Mouse (Mus musculus) hindbrain, embryonic 12.5 days (tissue): ENCODE results near the gene A630095N17Rik. TPM values are rescaled to one million over a fixed set of nuclear protein-coding genes. Genes with fewer than 3 reads are reported as not detected.

Source experiments
- ATAC-seq: fragments of 200-750 bp; cut with Nextera tagmentation; 2 replicates; pipeline ENCODE4 v1.8.0; 2017; ENCODE audit warnings: moderate TSS enrichment; ENCODE audit not compliant: low FRiP score
- H3K27ac ChIP-seq: fragments of 300-500 bp; sonication (generic); 2 replicates; pipeline ENCODE4 v1.5.1; 2016; ENCODE audit warnings: mild to moderate bottlenecking
- H3K27me3 ChIP-seq: fragments of 300-500 bp; sonication (generic); 2 replicates; pipeline ENCODE4 v1.6.1; 2016; ENCODE audit warnings: mild to moderate bottlenecking
- H3K36me3 ChIP-seq: fragments of 300-500 bp; sonication (generic); 2 replicates; pipeline ENCODE4 v1.6.1; 2016; ENCODE audit warnings: mild to moderate bottlenecking
- H3K4me1 ChIP-seq: fragments of 300-500 bp; sonication (generic); 2 replicates; pipeline ENCODE4 v1.6.1; 2016
- H3K4me2 ChIP-seq: fragments of 300-500 bp; sonication (generic); replicated peaks from 2 replicates; pipeline ENCODE4 v1.6.1; 2016; ENCODE audit warnings: mild to moderate bottlenecking
- H3K4me3 ChIP-seq: fragments of 300-500 bp; sonication (generic); 2 replicates; pipeline ENCODE4 v1.5.1; 2016; ENCODE audit warnings: mild to moderate bottlenecking
- H3K9ac ChIP-seq: fragments of 300-500 bp; sonication (generic); 2 replicates; pipeline ENCODE4 v1.6.1; 2016; ENCODE audit warnings: mild to moderate bottlenecking, moderate library complexity
- H3K9me3 ChIP-seq: fragments of 300-500 bp; sonication (generic); replicated peaks from 2 replicates; pipeline ENCODE4 v1.6.1; 2016; ENCODE audit warnings: mild to moderate bottlenecking
- WGBS: fragments of 180-500 bp; shearing (Covaris S2); methylation state at CpG from one replicate; pipeline ENCODE4 v1.1.7; 2016; 5-methylcytosine and 5-hydroxymethylcytosine counted together
- polyA plus RNA-seq: library from polyadenylated mRNA; unstranded; fragments of >200 nt; fragmentation: Nextera tagmentation; extraction: Ambion mirVana; gene quantifications from 2 replicates; pipeline ENCODE4 v1.2.1, GENCODE M21; 2016

A630095N17Rik gene
- polyA plus RNA-seq, 1 experiment from 2014 or later, result not detected

DNA sequence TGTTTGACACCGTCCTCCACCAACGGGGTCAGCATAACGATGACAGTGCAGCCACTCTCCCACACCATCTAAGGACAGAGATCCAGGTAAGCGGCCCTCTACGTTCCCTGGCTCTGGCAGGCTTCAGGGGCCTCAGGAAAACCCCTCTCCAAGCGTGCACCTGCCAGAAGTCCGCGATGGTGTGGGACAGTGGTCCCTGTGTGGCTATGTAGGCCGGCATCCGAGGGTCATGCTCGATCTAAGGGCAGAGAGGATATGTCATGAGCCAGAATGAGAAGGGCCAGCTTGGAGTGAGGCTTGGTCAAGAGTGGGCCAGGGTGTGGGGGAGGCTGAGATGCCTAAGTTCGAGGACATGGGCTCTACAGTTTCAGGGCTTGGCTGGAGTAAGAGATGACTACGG is 20.4 kb upstream of the A630095N17Rik start:
- H3K9me3 ChIP-seq, result no peaks in the 10 kb centered on the region
- H3K27me3 ChIP-seq, result peaks cover 20% of the 10 kb centered on the region
- no peak overlapping the region for H3K4me3 ChIP-seq
- no peaks in the 10 kb centered on the region for H3K36me3 ChIP-seq
- no peak overlapping the region for H3K9ac ChIP-seq
- WGBS, result 70% methylated on average over 13 of the region's 13 CpGs
- peaks cover 22% of the 10 kb centered on the region for H3K4me1 ChIP-seq
- H3K4me2 ChIP-seq, result no peak overlapping the region
- H3K27ac ChIP-seq, result no peak overlapping the region
- no peak for ATAC-seq

DNA sequence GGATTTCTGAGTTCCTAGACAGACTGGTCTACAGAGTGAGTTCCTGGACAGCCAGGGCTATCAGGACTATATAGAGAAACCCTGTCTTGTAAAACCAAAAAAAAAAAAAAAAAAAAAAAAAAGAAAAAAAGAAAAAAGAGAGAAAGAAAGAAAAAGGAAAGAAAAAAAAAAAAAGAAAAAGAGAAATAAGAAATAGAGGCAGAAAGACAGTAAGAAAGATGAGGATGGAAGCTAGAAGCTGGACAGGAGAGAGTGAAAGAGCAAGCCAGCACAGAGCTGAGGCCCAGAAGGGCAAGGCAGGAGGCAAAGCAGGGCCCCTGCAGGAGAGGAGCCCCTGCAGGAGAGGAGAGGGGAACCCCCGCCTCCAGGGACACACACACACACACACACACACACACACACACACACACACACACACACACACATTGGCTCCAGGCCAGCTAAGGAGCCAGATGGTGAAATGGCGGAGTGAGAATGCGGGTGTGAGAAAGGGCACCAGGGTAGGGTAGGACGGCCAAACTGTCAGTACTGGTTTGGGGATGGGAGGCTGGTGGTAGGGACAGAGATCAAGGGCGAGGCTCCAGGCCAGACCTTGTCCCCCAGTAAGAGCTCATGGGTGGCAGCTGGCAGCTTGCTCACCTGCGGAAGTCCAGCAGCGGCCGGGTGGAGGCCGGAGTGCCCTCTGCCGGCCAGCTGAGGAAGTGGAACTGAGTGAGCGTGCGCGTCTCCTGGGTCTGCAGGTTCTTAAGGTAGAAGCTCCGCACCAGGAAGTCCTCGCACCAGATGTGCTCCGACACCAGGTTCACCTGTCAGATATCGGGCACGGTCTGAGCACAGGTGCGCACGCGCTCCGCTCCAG is 19.4 kb upstream of the A630095N17Rik start:
- no peaks in the 10 kb centered on the region for H3K9me3 ChIP-seq
- WGBS, result 5% methylated on average over 22 of the region's 22 CpGs
- no peak overlapping the region for H3K27ac ChIP-seq
- peak overlapping the region; percentile 8; the same call in 1 of the 2 replicates for H3K4me3 ChIP-seq
- H3K4me1 ChIP-seq, result peaks cover 23% of the 10 kb centered on the region
- H3K36me3 ChIP-seq, result no peaks in the 10 kb centered on the region
- H3K9ac ChIP-seq, result 0 out of 2 replicates have a peak overlapping the region, but pooled peaks have one; percentile 15
- ATAC-seq, result peak; percentile 48; the same call in 1 of the 2 replicates
- H3K4me2 ChIP-seq, result peak overlapping the region; percentile 45
- peaks cover 20% of the 10 kb centered on the region for H3K27me3 ChIP-seq

DNA sequence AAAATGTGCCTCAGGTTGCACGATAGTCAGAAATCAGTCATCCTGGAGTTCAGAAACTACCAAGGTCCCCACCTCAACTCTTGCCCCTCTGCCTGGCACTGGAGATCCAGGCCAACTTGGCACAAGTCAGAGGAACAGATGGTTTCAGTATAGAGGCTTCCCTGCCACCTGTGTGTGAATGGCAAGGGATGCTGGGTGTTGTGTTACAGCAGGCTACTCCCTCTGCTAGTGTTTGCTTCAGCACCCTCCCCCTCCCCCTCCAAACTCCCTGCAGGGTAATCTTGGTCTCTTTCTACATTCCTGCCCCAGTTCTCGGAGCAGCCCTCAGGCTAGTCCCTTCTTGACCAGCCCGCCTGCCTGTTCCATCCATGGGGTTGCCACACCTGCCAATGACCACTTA is 18.6 kb upstream of the A630095N17Rik start:
- H3K4me3 ChIP-seq, result no peak overlapping the region
- no peaks in the 10 kb centered on the region for H3K9me3 ChIP-seq
- H3K4me2 ChIP-seq, result no peak overlapping the region
- no peak overlapping the region for H3K27ac ChIP-seq
- no peak for ATAC-seq
- H3K9ac ChIP-seq, result no peak overlapping the region
- H3K36me3 ChIP-seq, result no peaks in the 10 kb centered on the region
- 54% methylated on average over 3 of the region's 3 CpGs for WGBS
- H3K4me1 ChIP-seq, result peaks cover 21% of the 10 kb centered on the region
- peaks cover 13% of the 10 kb centered on the region for H3K27me3 ChIP-seq

DNA sequence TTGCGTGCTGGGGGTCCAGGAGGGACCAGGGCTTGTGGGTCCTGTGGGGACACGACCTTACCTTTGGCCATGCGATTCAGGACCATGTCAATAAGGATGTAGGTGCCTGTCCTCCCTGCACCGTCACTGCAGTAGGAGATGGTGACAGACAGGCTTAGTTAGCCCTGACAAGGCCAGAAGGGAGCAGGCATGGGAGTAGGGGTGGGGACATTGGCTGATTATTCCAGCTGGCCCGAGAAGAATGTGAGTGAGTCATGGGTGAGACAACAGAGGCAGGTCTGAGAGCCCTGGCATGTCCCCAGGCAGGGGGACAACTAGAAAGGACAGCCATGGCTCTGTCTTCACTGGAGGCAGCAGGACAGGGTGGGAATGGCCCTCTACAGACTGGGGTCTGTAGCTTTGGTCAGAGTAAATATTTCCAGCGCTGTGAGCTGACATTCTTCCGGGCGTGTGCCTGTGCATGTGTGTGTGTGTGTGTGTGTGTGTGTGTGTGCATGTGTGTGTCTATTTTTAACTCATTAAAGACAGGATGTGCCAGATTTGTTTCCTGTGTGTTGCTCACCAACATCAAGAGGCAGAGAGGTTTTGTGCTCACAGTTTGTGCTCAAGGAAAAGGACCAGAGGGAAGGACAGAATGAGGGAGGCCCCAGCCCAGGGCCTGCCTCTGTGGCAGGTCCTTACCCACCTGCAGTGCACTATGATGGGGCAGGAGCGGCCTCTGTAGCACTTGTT is 16.3 kb upstream of the A630095N17Rik start:
- H3K4me1 ChIP-seq, result peaks cover 21% of the 10 kb centered on the region
- H3K4me3 ChIP-seq, result no peak overlapping the region
- WGBS, result 52% methylated on average over 9 of the region's 9 CpGs
- H3K4me2 ChIP-seq, result no peak overlapping the region
- peak overlapping the region; percentile 15 for H3K9ac ChIP-seq
- peaks cover 11% of the 10 kb centered on the region for H3K27me3 ChIP-seq
- peaks cover 7% of the 10 kb centered on the region for H3K36me3 ChIP-seq
- no peaks in the 10 kb centered on the region for H3K9me3 ChIP-seq
- no peak overlapping the region for H3K27ac ChIP-seq
- no peak for ATAC-seq

DNA sequence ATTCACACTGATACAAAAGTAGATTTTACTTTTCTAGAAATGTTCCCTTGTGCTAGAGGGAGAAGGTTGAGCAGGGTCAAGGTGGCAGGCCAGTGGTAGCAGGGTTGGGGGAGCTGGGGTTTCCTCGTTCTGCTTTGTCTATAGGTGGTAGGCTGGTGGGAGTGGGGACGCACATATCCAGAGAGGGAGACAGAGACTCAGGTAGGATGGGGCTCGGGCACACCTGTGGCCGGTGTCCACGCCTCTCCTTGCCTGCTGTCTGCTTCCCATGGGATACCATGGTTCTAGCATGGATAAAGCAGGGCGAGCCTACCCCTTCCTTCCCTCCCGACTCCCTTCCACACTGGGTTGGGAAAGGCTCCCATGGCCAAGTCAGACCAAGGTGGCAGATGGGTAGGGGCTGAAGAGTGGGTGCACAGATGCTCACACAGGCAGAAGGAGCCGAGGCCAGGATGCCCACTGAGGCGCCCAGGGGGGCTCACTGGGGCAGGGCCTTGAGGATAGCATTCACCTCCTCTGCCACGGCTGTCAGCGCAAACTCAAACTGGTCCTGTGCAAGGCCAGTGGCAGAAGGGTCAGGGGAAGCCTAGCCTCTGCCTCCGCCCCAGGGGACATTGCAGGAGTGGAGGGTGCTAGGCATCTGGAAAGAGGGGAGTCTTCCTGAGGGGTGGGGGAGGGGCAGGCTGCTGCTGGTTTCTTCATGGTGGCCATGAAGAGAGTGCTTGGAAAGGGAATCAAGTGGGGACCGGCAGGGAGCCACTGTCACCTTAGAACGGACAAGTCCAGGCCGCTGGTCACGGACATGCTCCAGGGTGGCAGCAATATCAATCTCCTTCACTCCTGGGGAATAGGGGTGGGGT is 15.4 kb upstream of the A630095N17Rik start:
- 72% methylated on average over 16 of the region's 16 CpGs for WGBS
- peaks cover 13% of the 10 kb centered on the region for H3K36me3 ChIP-seq
- H3K27me3 ChIP-seq, result peaks cover 2% of the 10 kb centered on the region; the same call in 1 of the 2 replicates
- H3K4me2 ChIP-seq, result no peak overlapping the region
- no peak for ATAC-seq
- peak overlapping the region; percentile 1; the same call in 1 of the 2 replicates for H3K9ac ChIP-seq
- H3K9me3 ChIP-seq, result no peaks in the 10 kb centered on the region
- no peak overlapping the region for H3K4me3 ChIP-seq
- no peak overlapping the region for H3K27ac ChIP-seq
- H3K4me1 ChIP-seq, result peaks cover 21% of the 10 kb centered on the region

DNA sequence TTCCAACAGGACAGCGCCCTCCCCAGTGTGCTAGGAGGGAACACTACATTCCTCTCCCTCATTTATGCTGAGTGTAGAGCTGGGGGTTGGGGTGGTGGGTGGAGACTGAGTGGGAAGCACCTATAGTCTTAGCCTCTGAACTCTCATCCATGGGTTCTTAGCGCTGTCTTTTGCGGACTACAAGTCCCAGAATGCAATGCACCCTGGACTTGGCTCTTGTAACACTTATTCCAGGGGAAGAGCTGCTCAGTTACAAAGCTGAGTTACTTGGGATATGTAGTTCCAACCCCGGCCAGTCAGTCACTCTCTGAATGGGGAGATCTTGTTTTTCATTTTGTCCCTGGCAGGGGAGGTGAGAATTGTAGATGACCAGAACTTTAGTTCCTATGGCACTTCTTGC is 12.9 kb upstream of the A630095N17Rik start:
- Histone ChIP-seq H3K9me3 (no peaks in the 10 kb centered on the region), H3K27ac (no peak overlapping the region), H3K27me3 (no peaks in the 10 kb centered on the region), H3K9ac (no peak overlapping the region), H3K4me2 (no peak overlapping the region), H3K4me1 (peaks cover 11% of the 10 kb centered on the region), H3K36me3 (peaks cover 31% of the 10 kb centered on the region), H3K4me3 (no peak overlapping the region)
- WGBS, result 13% methylated on average over 4 of the region's 4 CpGs
- peak; percentile 47; the same call in 1 of the 2 replicates for ATAC-seq

DNA sequence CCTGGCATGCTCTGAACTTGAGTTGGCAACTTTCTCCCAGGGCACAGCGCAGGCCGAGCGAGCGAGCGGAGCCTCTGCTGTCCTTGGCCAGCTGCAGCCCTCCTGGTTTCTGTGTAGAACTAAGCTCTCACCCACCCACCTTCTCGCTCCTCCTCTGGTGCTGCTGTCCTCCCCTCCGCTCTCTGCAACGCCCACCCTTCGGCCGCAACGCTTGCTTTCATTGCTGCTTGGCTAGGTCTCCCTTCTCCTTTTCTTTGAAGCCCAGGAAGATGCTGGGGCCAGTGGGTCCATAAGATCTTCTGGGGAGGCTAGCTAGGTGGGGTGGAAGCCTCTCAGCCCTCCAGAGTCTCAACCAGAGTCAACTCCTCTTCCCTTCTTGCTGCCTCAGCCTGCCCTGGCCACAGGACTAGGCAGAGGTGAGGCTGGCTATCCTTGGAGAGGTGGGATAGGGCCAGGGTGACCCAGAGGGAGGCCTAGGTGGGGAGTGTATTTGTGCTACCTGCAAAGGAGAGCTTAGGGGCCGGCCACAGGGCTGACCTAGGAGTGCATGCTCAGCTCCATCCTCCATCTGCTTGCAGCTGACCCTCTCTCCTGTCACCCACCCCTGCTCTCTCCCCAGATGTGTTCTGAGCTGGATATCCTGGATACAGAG is 12.4 kb upstream of the A630095N17Rik start:
- 87% methylated on average over 12 of the region's 12 CpGs for WGBS
- Histone ChIP-seq H3K36me3 (peaks cover 36% of the 10 kb centered on the region), H3K27ac (no peak overlapping the region), H3K4me3 (no peak overlapping the region), H3K4me1 (peaks cover 11% of the 10 kb centered on the region), H3K9ac (no peak overlapping the region), H3K27me3 (no peaks in the 10 kb centered on the region), H3K4me2 (no peak overlapping the region), H3K9me3 (no peaks in the 10 kb centered on the region)
- ATAC-seq, result no peak

DNA sequence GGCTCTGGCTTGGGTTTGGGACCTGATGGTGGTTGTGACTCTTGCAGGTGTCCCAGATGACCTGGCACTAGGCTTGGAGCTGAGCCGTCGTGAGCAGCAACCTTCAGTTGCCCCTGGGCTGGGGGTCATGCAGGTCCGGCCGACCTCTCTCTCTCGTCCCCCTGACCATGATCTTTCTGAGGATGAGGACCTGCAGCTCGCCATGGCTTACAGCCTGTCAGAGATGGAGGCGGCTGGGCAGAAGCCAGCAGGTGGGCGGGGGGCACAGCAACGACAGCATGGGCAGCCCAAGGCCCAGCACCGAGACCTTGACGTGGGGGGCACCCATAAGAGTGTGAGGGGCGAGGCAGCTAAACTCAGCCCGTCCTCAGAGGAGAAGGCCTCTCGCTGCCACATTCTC is 11.5 kb upstream of the A630095N17Rik start:
- no peak for ATAC-seq
- Histone ChIP-seq H3K9me3 (no peaks in the 10 kb centered on the region), H3K9ac (no peak overlapping the region), H3K27me3 (no peaks in the 10 kb centered on the region), H3K4me1 (peaks cover 11% of the 10 kb centered on the region), H3K4me3 (no peak overlapping the region), H3K4me2 (no peak overlapping the region), H3K27ac (no peak overlapping the region), H3K36me3 (peaks cover 40% of the 10 kb centered on the region)
- 93% methylated on average over 14 of the region's 14 CpGs for WGBS

DNA sequence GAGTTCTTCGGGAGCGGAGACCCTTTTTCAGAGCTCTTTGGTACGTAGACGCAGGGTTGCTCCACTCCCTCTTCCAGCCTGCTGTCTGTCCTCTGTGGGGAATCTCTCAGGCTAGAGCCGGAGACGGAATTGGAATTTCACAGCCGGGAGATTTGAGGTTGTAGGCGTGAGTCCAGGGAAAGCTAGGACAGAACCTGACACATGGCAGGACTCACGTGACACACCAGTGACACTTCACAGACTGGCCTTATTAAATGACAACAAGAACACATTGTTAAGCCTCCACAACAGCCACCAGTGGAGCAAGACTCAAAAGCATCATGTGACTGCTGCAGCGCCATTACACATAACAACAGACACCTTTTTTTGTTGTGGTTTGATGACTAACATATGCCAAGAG is 7.7 kb upstream of the A630095N17Rik start:
- Histone ChIP-seq H3K27ac (no peak overlapping the region), H3K4me1 (peaks cover 19% of the 10 kb centered on the region), H3K4me2 (no peak overlapping the region), H3K36me3 (peaks cover 40% of the 10 kb centered on the region), H3K9me3 (no peaks in the 10 kb centered on the region), H3K27me3 (no peaks in the 10 kb centered on the region), H3K9ac (no peak overlapping the region), H3K4me3 (no peak overlapping the region)
- 86% methylated on average over 10 of the region's 10 CpGs for WGBS
- no peak for ATAC-seq

DNA sequence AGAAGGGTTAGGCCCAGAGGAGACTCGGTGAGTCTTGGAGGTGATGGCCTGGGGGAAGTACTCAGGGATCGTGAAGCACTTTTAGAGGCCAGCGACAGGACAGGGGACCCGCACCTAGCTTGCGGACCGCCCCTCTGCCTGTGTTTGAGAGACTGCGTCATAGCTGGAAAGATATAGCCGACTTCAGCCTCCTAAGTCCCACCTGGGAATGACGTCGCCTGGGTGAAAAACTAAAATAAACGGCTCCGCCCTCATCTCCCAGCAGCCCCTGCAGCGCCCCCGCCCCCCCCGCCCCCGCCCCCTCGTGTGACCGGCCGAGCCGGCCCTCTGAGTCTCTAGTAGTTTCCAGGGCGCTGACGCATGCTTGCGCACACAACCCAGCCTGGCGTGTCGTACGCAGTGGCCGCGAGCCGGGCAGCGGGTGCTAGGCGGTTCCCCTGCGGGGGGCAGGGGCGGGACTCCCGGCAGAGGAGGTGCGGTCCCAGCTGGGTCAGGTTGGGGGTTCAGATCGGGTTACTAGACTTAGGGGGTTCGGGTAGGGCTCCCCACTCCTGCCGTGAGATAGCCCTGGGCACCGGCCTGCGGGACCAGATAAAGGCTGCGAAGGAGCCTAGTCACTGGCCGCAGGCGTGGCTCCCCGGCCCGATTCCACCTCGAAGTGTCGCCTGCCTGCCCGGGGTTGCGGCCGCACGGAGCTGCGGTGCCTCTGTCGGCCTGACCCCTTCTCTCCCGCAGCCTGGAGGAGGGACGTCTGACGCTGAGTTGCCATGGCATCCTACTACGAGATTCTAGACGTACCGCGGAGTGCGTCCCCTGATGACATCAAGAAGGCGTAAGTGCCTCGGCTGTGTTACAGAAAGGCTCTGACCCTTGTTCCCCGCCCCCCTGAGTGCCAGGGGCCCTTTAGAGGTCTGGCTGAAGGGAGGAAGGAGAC is 4.5 kb upstream of the A630095N17Rik start, which contains the start of gene Dnajb2:
TSS of gene Dnajb2 (plus strand) at position 290 of the 934 bp plus-strand sequence.
- peak within 1 kb of the TSS; percentile 92 for H3K4me2 ChIP-seq
- H3K27me3 ChIP-seq, result peaks cover 5% of the 10 kb centered on the region
- no peaks in the 10 kb centered on the region for H3K9me3 ChIP-seq
- 1% methylated on average over 64 of the region's 64 CpGs for WGBS
- peak within 1 kb of the TSS; percentile 85 for H3K27ac ChIP-seq
- peak within 1 kb of the TSS; percentile 54 for H3K4me3 ChIP-seq
- peaks cover 21% of the 10 kb centered on the region; the same call in 1 of the 2 replicates for H3K36me3 ChIP-seq
- peak; percentile 83 for ATAC-seq
- H3K4me1 ChIP-seq, result peaks cover 21% of the 10 kb centered on the region
- H3K9ac ChIP-seq, result peak within 1 kb of the TSS; percentile 86
